Mouse (Mus musculus): ENCODE measurements around the gene Gsdme. TPM values are rescaled to one million over a fixed set of nuclear protein-coding genes. Genes with fewer than 3 reads are reported as not detected.

Gsdme gene
- polyA plus RNA-seq, 1 experiment from 2014 or later: 31.3 TPM

- WGBS: 67% methylated on average over 4 of the region's 4 CpGs
These were observed 19.5 kb downstream of the Gsdme start for GRCm38 (mm10) chr6:50244126-50244525.

GRCm38 (mm10) chr6:50240437-50240836, 23.2 kb downstream of the Gsdme start:
- H3K4me1 ChIP-seq: no peaks in the 10 kb centered on the region
- H3K9me3 ChIP-seq: no peaks in the 10 kb centered on the region
- H3K9ac ChIP-seq: no peak overlapping the region
- no peak overlapping the region for H3K27ac ChIP-seq
- 59% methylated on average over 5 of the region's 5 CpGs for WGBS
- no peaks in the 10 kb centered on the region for H3K27me3 ChIP-seq
- H3K4me3 ChIP-seq: no peak overlapping the region
- no peak overlapping the region for H3K4me2 ChIP-seq
- no peaks in the 10 kb centered on the region for H3K36me3 ChIP-seq
- no peak for ATAC-seq (ENCODE audit: insufficient number of reproducible peaks, low FRiP score, low TSS enrichment, low read depth)

More at GRCm38 (mm10) chr6:50244126-50244525, 19.5 kb downstream of the Gsdme start:
- Histone ChIP-seq H3K4me2 (no peak overlapping the region), H3K9ac (no peak overlapping the region), H3K27me3 (no peaks in the 10 kb centered on the region), H3K36me3 (no peaks in the 10 kb centered on the region), H3K4me1 (no peaks in the 10 kb centered on the region), H3K9me3 (no peaks in the 10 kb centered on the region), H3K4me3 (no peak overlapping the region), H3K27ac (no peak overlapping the region)
- ATAC-seq (ENCODE audit: insufficient number of reproducible peaks, low FRiP score, low TSS enrichment, low read depth): no peak

GRCm38 (mm10) chr6:50239902-50240301, 23.8 kb downstream of the Gsdme start:
- H3K27ac ChIP-seq: no peak overlapping the region
- no peak for ATAC-seq (ENCODE audit: insufficient number of reproducible peaks, low FRiP score, low TSS enrichment, low read depth)
- WGBS: 92% methylated on average over 2 of the region's 2 CpGs

GRCm38 (mm10) chr6:50237963-50238362, 25.7 kb downstream of the Gsdme start:
- Histone ChIP-seq H3K4me2 (no peak overlapping the region), H3K36me3 (no peaks in the 10 kb centered on the region)
- ATAC-seq (ENCODE audit: insufficient number of reproducible peaks, low FRiP score, low TSS enrichment, low read depth): no peak

More at GRCm38 (mm10) chr6:50239902-50240301, 23.8 kb downstream of the Gsdme start:
- H3K4me1 ChIP-seq: no peaks in the 10 kb centered on the region
- no peak overlapping the region for H3K4me3 ChIP-seq
- H3K9ac ChIP-seq: no peak overlapping the region
- H3K9me3 ChIP-seq: no peaks in the 10 kb centered on the region
- no peaks in the 10 kb centered on the region for H3K27me3 ChIP-seq
- no peaks in the 10 kb centered on the region for H3K36me3 ChIP-seq
- H3K4me2 ChIP-seq: no peak overlapping the region

GRCm38 (mm10) chr6:50232984-50233383, 30.7 kb downstream of the Gsdme start:
- no peak for ATAC-seq (ENCODE audit: insufficient number of reproducible peaks, low FRiP score, low TSS enrichment, low read depth)
- Histone ChIP-seq H3K4me3 (no peak overlapping the region), H3K27ac (no peak overlapping the region), H3K4me1 (no peaks in the 10 kb centered on the region), H3K36me3 (no peaks in the 10 kb centered on the region), H3K27me3 (no peaks in the 10 kb centered on the region), H3K9me3 (no peaks in the 10 kb centered on the region), H3K9ac (no peak overlapping the region), H3K4me2 (no peak overlapping the region)
- 41% methylated on average over 1 of the region's 1 CpGs for WGBS

More at GRCm38 (mm10) chr6:50237963-50238362, 25.7 kb downstream of the Gsdme start:
- Histone ChIP-seq H3K4me1 (no peaks in the 10 kb centered on the region), H3K9ac (no peak overlapping the region), H3K9me3 (no peaks in the 10 kb centered on the region), H3K27ac (no peak overlapping the region), H3K27me3 (no peaks in the 10 kb centered on the region), H3K4me3 (no peak overlapping the region)
- WGBS: 56% methylated on average over 2 of the region's 2 CpGs

- Histone ChIP-seq H3K27ac (no peak overlapping the region), H3K4me3 (no peak overlapping the region), H3K9ac (no peak overlapping the region), H3K9me3 (no peaks in the 10 kb centered on the region), H3K4me2 (no peak overlapping the region), H3K36me3 (no peaks in the 10 kb centered on the region), H3K4me1 (no peaks in the 10 kb centered on the region), H3K27me3 (no peaks in the 10 kb centered on the region)
- WGBS: 93% methylated on average over 5 of the region's 5 CpGs
- no peak for ATAC-seq (ENCODE audit: insufficient number of reproducible peaks, low FRiP score, low TSS enrichment, low read depth)
These were observed 32.4 kb downstream of the Gsdme start for GRCm38 (mm10) chr6:50231288-50231687.

- Histone ChIP-seq H3K4me2 (no peak overlapping the region), H3K4me3 (no peak overlapping the region), H3K9ac (no peak overlapping the region), H3K4me1 (no peaks in the 10 kb centered on the region), H3K36me3 (peaks cover 2% of the 10 kb centered on the region; the same call in 1 of the 2 replicates), H3K27ac (no peak overlapping the region), H3K9me3 (no peaks in the 10 kb centered on the region), H3K27me3 (no peaks in the 10 kb centered on the region)
- ATAC-seq (ENCODE audit: insufficient number of reproducible peaks, low FRiP score, low TSS enrichment, low read depth): no peak
- WGBS: 75% methylated on average over 5 of the region's 5 CpGs
These were observed 35.5 kb downstream of the Gsdme start for GRCm38 (mm10) chr6:50228180-50228579.

- H3K4me3 ChIP-seq: no peak overlapping the region
- no peak overlapping the region for H3K9ac ChIP-seq
- no peak for ATAC-seq (ENCODE audit: insufficient number of reproducible peaks, low FRiP score, low TSS enrichment, low read depth)
- H3K4me2 ChIP-seq: no peak overlapping the region
- peaks cover 3% of the 10 kb centered on the region; the same call in 1 of the 2 replicates for H3K36me3 ChIP-seq
- WGBS: 84% methylated on average over 5 of the region's 5 CpGs
- no peak overlapping the region for H3K27ac ChIP-seq
- H3K4me1 ChIP-seq: no peaks in the 10 kb centered on the region
- H3K27me3 ChIP-seq: no peaks in the 10 kb centered on the region
- no peaks in the 10 kb centered on the region for H3K9me3 ChIP-seq
These were observed 38.4 kb downstream of the Gsdme start for GRCm38 (mm10) chr6:50225232-50225631.

GRCm38 (mm10) chr6:50223606-50224005, 40.1 kb downstream of the Gsdme start:
- Histone ChIP-seq H3K9ac (no peak overlapping the region), H3K27ac (no peak overlapping the region), H3K9me3 (no peaks in the 10 kb centered on the region), H3K4me3 (no peak overlapping the region), H3K4me1 (peaks cover 2% of the 10 kb centered on the region; the same call in 1 of the 2 replicates), H3K36me3 (peaks cover 3% of the 10 kb centered on the region; the same call in 1 of the 2 replicates), H3K4me2 (no peak overlapping the region), H3K27me3 (no peaks in the 10 kb centered on the region)
- ATAC-seq (ENCODE audit: insufficient number of reproducible peaks, low FRiP score, low TSS enrichment, low read depth): no peak
- 84% methylated on average over 4 of the region's 4 CpGs for whole genome bisulfite sequencing

GRCm38 (mm10) chr6:50222986-50223385, 40.7 kb downstream of the Gsdme start:
- no peak overlapping the region for H3K4me3 ChIP-seq
- peaks cover 3% of the 10 kb centered on the region; the same call in 1 of the 2 replicates for H3K36me3 ChIP-seq
- no peaks in the 10 kb centered on the region for H3K9me3 ChIP-seq
- no peak for ATAC-seq (ENCODE audit: insufficient number of reproducible peaks, low FRiP score, low TSS enrichment, low read depth)
- no peaks in the 10 kb centered on the region for H3K27me3 ChIP-seq
- no peak overlapping the region for H3K4me2 ChIP-seq
- no peak overlapping the region for H3K27ac ChIP-seq
- H3K4me1 ChIP-seq: peaks cover 5% of the 10 kb centered on the region; the same call in 1 of the 2 replicates
- WGBS: 73% methylated on average over 5 of the region's 5 CpGs
- H3K9ac ChIP-seq: no peak overlapping the region

- no peaks in the 10 kb centered on the region for H3K9me3 ChIP-seq
- no peak for ATAC-seq (ENCODE audit: insufficient number of reproducible peaks, low FRiP score, low TSS enrichment, low read depth)
- no peak overlapping the region for H3K4me3 ChIP-seq
- peaks cover 3% of the 10 kb centered on the region; the same call in 1 of the 2 replicates for H3K36me3 ChIP-seq
- no peaks in the 10 kb centered on the region for H3K27me3 ChIP-seq
- no peak overlapping the region for H3K27ac ChIP-seq
- no peak overlapping the region for H3K9ac ChIP-seq
- 70% methylated on average over 5 of the region's 5 CpGs for WGBS
- no peak overlapping the region for H3K4me2 ChIP-seq
- H3K4me1 ChIP-seq: peaks cover 8% of the 10 kb centered on the region; the same call in 1 of the 2 replicates
These were observed 41.3 kb downstream of the Gsdme start for GRCm38 (mm10) chr6:50222351-50222750.

- no peak overlapping the region for H3K27ac ChIP-seq
- ATAC-seq (ENCODE audit: insufficient number of reproducible peaks, low FRiP score, low TSS enrichment, low read depth): no peak
- 56% methylated on average over 6 of the region's 6 CpGs for WGBS
- H3K36me3 ChIP-seq: peaks cover 3% of the 10 kb centered on the region; the same call in 1 of the 2 replicates
- peaks cover 8% of the 10 kb centered on the region; the same call in 1 of the 2 replicates for H3K4me1 ChIP-seq
- H3K4me2 ChIP-seq: no peak overlapping the region
- no peak overlapping the region for H3K9ac ChIP-seq
- H3K27me3 ChIP-seq: no peaks in the 10 kb centered on the region
- H3K9me3 ChIP-seq: no peaks in the 10 kb centered on the region
- no peak overlapping the region for H3K4me3 ChIP-seq
These were observed 42.8 kb downstream of the Gsdme start for GRCm38 (mm10) chr6:50220863-50221262.

GRCm38 (mm10) chr6:50219066-50219465, 44.6 kb downstream of the Gsdme start:
- no peaks in the 10 kb centered on the region for H3K9me3 ChIP-seq
- WGBS: 83% methylated on average over 6 of the region's 6 CpGs
- H3K36me3 ChIP-seq: peaks cover 3% of the 10 kb centered on the region; the same call in 1 of the 2 replicates
- no peaks in the 10 kb centered on the region for H3K27me3 ChIP-seq
- no peak overlapping the region for H3K27ac ChIP-seq
- H3K9ac ChIP-seq: no peak overlapping the region
- peaks cover 8% of the 10 kb centered on the region; the same call in 1 of the 2 replicates for H3K4me1 ChIP-seq
- ATAC-seq (ENCODE audit: insufficient number of reproducible peaks, low FRiP score, low TSS enrichment, low read depth): no peak
- H3K4me2 ChIP-seq: no peak overlapping the region
- no peak overlapping the region for H3K4me3 ChIP-seq
